Mouse (Mus musculus) embryonic facial prominence, embryonic 11.5 days (tissue): ENCODE results near the gene C1qtnf2. TPM values are rescaled to one million over a fixed set of nuclear protein-coding genes. Genes with fewer than 3 reads are reported as not detected.

Experiments
- ATAC-seq: fragments of 200-750 bp; cut with Nextera tagmentation; replicated peaks from 2 replicates; pipeline ENCODE4 v1.8.0; 2017; ENCODE audit warnings: low read depth; ENCODE audit not compliant: insufficient number of reproducible peaks, low FRiP score, low TSS enrichment
- DNase-seq: peaks from one replicate; pipeline ENCODE4 v3.0.0-alpha.2; 2015; ENCODE audit warnings: low spot score
- H3K27ac ChIP-seq: fragments of 300-500 bp; sonication (generic); replicated peaks from 2 replicates; pipeline ENCODE4 v1.5.1; 2014; ENCODE audit warnings: mild to moderate bottlenecking, low read depth, low read length, control low read depth
- H3K27me3 ChIP-seq: fragments of 300-500 bp; sonication (generic); 2 replicates; pipeline ENCODE4 v1.6.1; 2014; ENCODE audit warnings: mild to moderate bottlenecking, low read length, moderate library complexity, mixed read lengths; ENCODE audit not compliant: control insufficient read depth, insufficient read depth
- H3K36me3 ChIP-seq: fragments of 300-500 bp; sonication (generic); replicated peaks from 2 replicates; pipeline ENCODE4 v1.6.1; 2014; ENCODE audit warnings: low read depth, mild to moderate bottlenecking, low read length, moderate library complexity, mixed read lengths; ENCODE audit not compliant: control insufficient read depth, insufficient read depth
- H3K4me1 ChIP-seq: fragments of 300-500 bp; sonication (generic); 2 replicates; pipeline ENCODE4 v1.6.1; 2014; ENCODE audit warnings: low read length, mixed read lengths; ENCODE audit not compliant: control insufficient read depth, insufficient read depth
- H3K4me2 ChIP-seq: fragments of 300-500 bp; sonication (generic); 2 replicates; pipeline ENCODE4 v1.6.1; 2014; ENCODE audit warnings: low read depth, mild to moderate bottlenecking, control low read depth, low read length, moderate library complexity
- H3K4me3 ChIP-seq: fragments of 300-500 bp; sonication (generic); 2 replicates; pipeline ENCODE4 v1.5.1; 2014; ENCODE audit warnings: low read depth, low read length, control low read depth
- H3K9ac ChIP-seq: fragments of 300-500 bp; sonication (generic); replicated peaks from 2 replicates; pipeline ENCODE4 v1.6.1; 2014; ENCODE audit warnings: mild to moderate bottlenecking, control low read depth, low read length
- H3K9me3 ChIP-seq: fragments of 300-500 bp; sonication (generic); replicated peaks from 2 replicates; pipeline ENCODE4 v1.6.1; 2016; ENCODE audit warnings: mild to moderate bottlenecking, low read length, inconsistent platforms, mixed read lengths; ENCODE audit not compliant: control insufficient read depth
- WGBS: fragments of 180-500 bp; shearing (Covaris S2); extraction: QIAGEN DNeasy Blood & Tissue Kit; methylation state at CpG from one replicate; pipeline ENCODE4 v1.1.7; 2014; 5-methylcytosine and 5-hydroxymethylcytosine counted together
- polyA plus RNA-seq: library from polyadenylated mRNA; unstranded; fragments of >200 nt; fragmentation: Nextera tagmentation; extraction: Ambion mirVana; gene quantifications from 2 replicates; pipeline ENCODE4 v1.2.1, GENCODE M21; 2014

C1qtnf2 gene
- polyA plus RNA-seq, 1 experiment from 2014 or later: 2.9 TPM

DNA sequence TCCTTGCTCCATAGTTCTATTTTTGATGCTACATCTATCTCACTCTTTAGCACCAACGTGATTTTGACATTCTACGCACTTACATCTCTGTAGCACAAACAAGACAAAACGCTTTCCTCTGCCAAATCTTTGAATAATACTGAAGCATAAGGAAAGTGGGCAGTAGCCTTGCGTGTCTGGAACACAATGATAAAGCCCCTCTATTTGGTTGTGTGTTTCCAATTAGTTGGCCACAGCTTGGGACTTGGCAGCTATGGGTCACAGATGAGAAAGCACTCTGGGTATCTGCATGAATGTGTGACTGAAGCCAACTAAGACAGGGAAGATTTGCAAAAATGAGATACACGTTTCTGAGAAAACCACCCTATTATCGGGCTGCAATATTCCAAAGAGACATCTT, 33.9 kb downstream of the C1qtnf2 start:
- no peak overlapping the region for H3K27ac ChIP-seq
- no peaks in the 10 kb centered on the region for H3K36me3 ChIP-seq
- ATAC-seq: no peak
- 86% methylated on average over 6 of the region's 6 CpGs for WGBS
- H3K27me3 ChIP-seq: no peaks in the 10 kb centered on the region
- H3K4me3 ChIP-seq: no peak overlapping the region
- DNase-seq: no peak
- H3K9me3 ChIP-seq: no peaks in the 10 kb centered on the region
- no peaks in the 10 kb centered on the region for H3K4me1 ChIP-seq
- H3K4me2 ChIP-seq: no peak overlapping the region
- no peak overlapping the region for H3K9ac ChIP-seq

DNA sequence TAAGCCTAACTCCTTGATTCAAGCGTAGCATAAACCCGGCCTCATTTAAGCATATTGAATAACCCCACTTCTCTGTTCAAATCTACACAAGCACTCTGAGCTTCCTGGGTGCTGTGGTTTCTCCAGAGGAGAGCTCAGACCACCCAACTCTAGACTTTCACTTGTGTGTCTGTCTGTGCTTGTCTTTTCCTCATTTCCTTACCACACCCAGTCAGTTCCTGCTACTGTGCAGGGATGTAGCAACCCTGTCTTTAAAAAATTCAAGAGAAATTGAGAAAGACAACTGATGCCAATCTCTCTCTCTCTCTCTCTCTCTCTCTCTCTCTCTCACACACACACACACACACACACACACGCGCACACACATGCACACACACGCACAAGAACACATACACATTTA, 35.8 kb downstream of the C1qtnf2 start:
- 94% methylated on average over 5 of the region's 5 CpGs for WGBS
- no peaks in the 10 kb centered on the region for H3K9me3 ChIP-seq
- no peak overlapping the region for H3K4me2 ChIP-seq
- H3K4me1 ChIP-seq: no peaks in the 10 kb centered on the region
- no peak overlapping the region for H3K27ac ChIP-seq
- H3K9ac ChIP-seq: no peak overlapping the region
- no peak overlapping the region for H3K4me3 ChIP-seq
- ATAC-seq (no peak), DNase-seq (no peak)
- no peaks in the 10 kb centered on the region for H3K36me3 ChIP-seq
- no peaks in the 10 kb centered on the region for H3K27me3 ChIP-seq

DNA sequence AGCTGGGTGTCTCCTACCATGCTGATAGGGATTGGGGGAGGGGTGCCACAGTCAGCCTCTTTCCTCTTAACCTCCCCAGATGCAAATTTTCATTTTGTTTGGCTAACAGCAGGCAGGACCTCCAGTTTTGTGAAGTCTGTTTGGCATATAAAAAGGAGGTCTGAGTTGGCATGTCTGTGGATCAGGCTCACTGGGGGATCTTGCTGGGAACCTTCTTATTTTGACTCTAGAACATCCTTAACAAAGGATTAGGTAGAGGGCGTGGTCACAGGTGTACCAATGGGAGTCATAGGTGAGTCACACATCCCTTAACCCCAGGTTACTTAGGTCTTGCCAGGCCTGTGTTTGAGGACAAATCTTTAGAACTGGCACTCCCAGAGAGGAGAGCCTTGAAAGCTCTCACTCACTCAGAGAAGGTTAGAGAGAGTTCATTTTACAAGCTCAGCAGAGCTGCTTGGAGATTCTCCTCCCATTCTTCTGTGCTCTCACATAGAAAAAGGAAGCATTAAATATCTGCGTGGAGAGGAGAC, 38.6 kb downstream of the C1qtnf2 start:
- Histone ChIP-seq H3K4me2 (no peak overlapping the region), H3K27ac (no peak overlapping the region), H3K36me3 (no peaks in the 10 kb centered on the region; the same call in 1 of the 2 replicates), H3K4me1 (no peaks in the 10 kb centered on the region), H3K4me3 (no peak overlapping the region), H3K9ac (no peak overlapping the region), H3K9me3 (no peaks in the 10 kb centered on the region), H3K27me3 (no peaks in the 10 kb centered on the region)
- DNase-seq (no peak), ATAC-seq (no peak)
- 62% methylated on average over 2 of the region's 2 CpGs for WGBS

DNA sequence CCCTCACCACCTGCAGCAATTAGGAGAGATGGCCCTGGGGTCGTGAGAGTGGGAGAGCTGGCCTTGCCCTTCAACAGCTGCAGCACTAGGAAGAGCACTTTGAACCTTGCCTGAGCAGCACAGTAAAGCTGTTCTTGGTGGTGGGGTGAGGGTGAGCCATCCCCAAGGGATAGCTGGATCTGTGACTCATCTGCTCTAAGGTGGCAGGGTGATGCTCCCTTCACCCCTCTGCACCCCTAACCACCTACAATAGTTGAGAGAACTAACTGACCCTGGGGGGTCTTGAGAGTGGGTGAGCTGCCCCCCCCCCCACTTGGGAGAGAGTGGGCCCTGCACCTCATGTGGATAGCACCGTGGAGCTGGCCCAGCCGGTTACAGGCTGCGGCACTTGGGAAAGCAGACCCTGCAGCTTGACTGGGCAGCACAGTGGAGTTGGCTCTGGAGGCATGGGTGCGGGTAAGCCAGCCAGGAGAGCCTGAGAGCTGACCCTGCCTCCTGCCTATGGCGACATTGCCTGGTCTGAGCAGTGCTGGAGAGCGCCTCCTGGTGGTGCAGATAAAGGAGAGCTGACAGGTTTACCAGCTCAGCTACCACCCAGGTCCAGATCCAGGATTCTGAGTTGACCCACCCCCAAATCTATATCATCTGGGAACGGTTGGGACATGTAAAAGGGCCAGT, 42.4 kb downstream of the C1qtnf2 start:
- DNase-seq: peak; percentile 57
- H3K4me2 ChIP-seq: no peak overlapping the region
- H3K4me3 ChIP-seq: no peak overlapping the region
- H3K9ac ChIP-seq: no peak overlapping the region
- 33% methylated on average over 8 of the region's 8 CpGs for WGBS
- H3K4me1 ChIP-seq: no peaks in the 10 kb centered on the region
- no peak overlapping the region for H3K27ac ChIP-seq
- peak; percentile 77 for ATAC-seq
- H3K27me3 ChIP-seq: no peaks in the 10 kb centered on the region
- H3K9me3 ChIP-seq: no peaks in the 10 kb centered on the region
- H3K36me3 ChIP-seq: no peaks in the 10 kb centered on the region; the same call in 1 of the 2 replicates

DNA sequence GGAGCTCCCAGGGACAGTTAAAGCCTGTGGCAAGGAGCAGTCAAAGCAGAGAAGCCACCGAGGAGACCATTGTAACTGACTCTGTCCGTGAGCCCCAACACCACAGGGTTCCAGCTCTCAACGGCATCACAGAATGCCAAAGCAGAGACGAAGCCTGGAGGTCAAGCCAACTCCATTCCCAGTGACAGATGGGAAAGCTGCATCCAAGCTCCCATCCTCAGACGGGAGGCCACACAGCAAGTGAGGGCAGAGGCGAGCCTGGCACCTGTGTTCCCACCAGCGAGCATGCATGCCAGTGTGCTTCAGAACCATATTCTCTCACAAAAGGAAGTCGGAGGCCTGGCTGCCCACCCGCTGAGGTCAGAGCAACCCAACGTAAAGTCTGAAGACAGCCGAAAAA, 43.6 kb downstream of the C1qtnf2 start:
- Histone ChIP-seq H3K27ac (no peak overlapping the region), H3K9me3 (no peaks in the 10 kb centered on the region), H3K4me2 (no peak overlapping the region), H3K4me3 (no peak overlapping the region), H3K9ac (no peak overlapping the region), H3K4me1 (no peaks in the 10 kb centered on the region), H3K27me3 (no peaks in the 10 kb centered on the region), H3K36me3 (no peaks in the 10 kb centered on the region; the same call in 1 of the 2 replicates)
- 88% methylated on average over 11 of the region's 11 CpGs for WGBS
- no peak for ATAC-seq
- no peak for DNase-seq

DNA sequence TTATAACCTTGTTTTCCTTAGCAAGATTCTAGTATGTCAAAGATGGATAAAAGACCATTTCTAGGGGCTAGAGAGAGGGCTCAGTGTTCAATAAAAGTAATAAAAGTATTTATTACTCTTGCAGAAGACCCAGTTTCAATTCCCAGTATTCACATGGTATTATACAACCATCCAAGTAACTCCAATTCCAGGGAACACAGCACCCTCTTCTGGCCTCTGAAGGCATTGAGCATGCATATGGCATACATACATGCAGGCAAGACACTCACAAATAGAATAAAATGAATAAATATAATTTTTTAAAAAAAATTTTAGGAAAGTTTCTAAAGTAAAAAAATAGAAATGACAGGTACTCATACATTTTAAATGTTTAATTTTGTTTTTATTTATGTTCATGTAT, 44.0 kb downstream of the C1qtnf2 start:
- no peaks in the 10 kb centered on the region for H3K9me3 ChIP-seq
- ATAC-seq (no peak), DNase-seq (no peak)
- no peak overlapping the region for H3K9ac ChIP-seq
- no peak overlapping the region for H3K27ac ChIP-seq
- no peak overlapping the region for H3K4me2 ChIP-seq
- no peaks in the 10 kb centered on the region for H3K4me1 ChIP-seq
- H3K27me3 ChIP-seq: no peaks in the 10 kb centered on the region
- H3K36me3 ChIP-seq: no peaks in the 10 kb centered on the region; the same call in 1 of the 2 replicates
- H3K4me3 ChIP-seq: no peak overlapping the region

DNA sequence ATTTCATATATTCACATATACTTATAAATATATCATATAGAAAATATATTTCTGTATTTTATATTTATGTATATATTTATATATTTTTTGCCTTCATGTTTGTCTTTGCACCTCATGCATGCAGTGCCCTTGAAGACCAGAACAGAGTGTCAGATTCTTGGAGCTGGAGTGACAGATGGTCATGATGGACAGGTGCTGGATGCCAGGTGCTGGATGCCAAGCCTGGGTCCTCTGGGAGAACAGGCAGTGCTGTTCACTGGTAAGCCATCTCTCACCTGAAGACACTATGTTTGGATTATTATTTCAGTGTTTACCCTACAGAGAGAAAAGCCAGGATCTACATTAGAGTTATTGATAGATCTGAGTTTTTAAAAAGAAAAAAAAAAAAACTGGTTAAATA, 44.7 kb downstream of the C1qtnf2 start:
- Histone ChIP-seq H3K36me3 (no peaks in the 10 kb centered on the region; the same call in 1 of the 2 replicates), H3K27ac (no peak overlapping the region), H3K4me2 (no peak overlapping the region), H3K9me3 (no peaks in the 10 kb centered on the region), H3K4me1 (no peaks in the 10 kb centered on the region), H3K4me3 (no peak overlapping the region), H3K27me3 (no peaks in the 10 kb centered on the region), H3K9ac (no peak overlapping the region)
- DNase-seq (no peak), ATAC-seq (no peak)

DNA sequence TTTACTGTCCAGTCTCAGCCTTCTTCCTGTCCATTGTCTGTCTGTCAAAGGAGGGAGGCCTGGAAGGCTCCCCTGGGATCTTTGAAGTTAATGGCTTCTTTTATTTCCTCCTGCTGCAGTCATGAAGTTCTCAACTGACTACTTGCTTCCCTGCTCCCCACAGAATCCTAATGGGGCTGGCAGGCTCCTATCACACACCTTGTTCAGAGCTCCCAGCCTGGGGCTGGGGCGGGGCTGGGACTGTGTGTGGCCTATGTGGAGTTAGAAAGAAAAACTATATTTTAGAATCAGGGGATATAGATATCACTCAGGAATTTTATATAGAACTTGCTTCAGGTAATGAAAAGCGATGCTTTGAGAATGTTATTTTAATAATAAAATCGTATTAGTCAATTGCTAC, 46.4 kb downstream of the C1qtnf2 start:
- H3K4me3 ChIP-seq: no peak overlapping the region
- no peaks in the 10 kb centered on the region for H3K4me1 ChIP-seq
- no peak for ATAC-seq
- WGBS: 85% methylated on average over 3 of the region's 3 CpGs
- no peak overlapping the region for H3K9ac ChIP-seq
- H3K36me3 ChIP-seq: no peaks in the 10 kb centered on the region; the same call in 1 of the 2 replicates
- H3K4me2 ChIP-seq: no peak overlapping the region
- DNase-seq: no peak
- no peaks in the 10 kb centered on the region for H3K27me3 ChIP-seq
- no peaks in the 10 kb centered on the region for H3K9me3 ChIP-seq
- no peak overlapping the region for H3K27ac ChIP-seq
